Mouse (Mus musculus): ENCODE measurements at regions not wholly inside any gene's neighbourhood (a gene's known extent, or its start where the extent isn't known, plus 50 kb on each side); places are given as distances from the start of the nearest gene placed in this dataset.

- Histone ChIP-seq H3K4me3 (replicated peaks) (no peak overlapping the region), H3K27ac (no peak overlapping the region), H3K27me3 (replicated peaks) (no peaks in the 10 kb centered on the region), H3K9ac (no peak overlapping the region), H3K4me1 (no peaks in the 10 kb centered on the region), H3K4me2 (no peak overlapping the region), H3K9me3 (no peaks in the 10 kb centered on the region), H3K36me3 (no peaks in the 10 kb centered on the region)
- ATAC-seq (ENCODE audit: insufficient read depth, low FRiP score, low read depth), result no peak
- 63% methylated on average over 8 of the region's 8 CpGs for WGBS
These were observed 77.6 kb upstream of the Ppp2r3a start for GRCm38 (mm10) chr9:101329032-101329824.

GRCm38 (mm10) chr9:101326961-101327360 is 75.4 kb upstream of the Ppp2r3a start:
- no peaks in the 10 kb centered on the region for H3K27me3 ChIP-seq (replicated peaks)
- H3K4me2 ChIP-seq, result no peak overlapping the region
- H3K4me3 ChIP-seq (replicated peaks), result no peak overlapping the region
- H3K27ac ChIP-seq, result no peak overlapping the region
- H3K9ac ChIP-seq, result no peak overlapping the region
- no peaks in the 10 kb centered on the region for H3K36me3 ChIP-seq
- no peak for ATAC-seq (ENCODE audit: insufficient read depth, low FRiP score, low read depth)
- H3K4me1 ChIP-seq, result no peaks in the 10 kb centered on the region
- WGBS, result 67% methylated on average over 3 of the region's 3 CpGs
- no peaks in the 10 kb centered on the region for H3K9me3 ChIP-seq

DNA sequence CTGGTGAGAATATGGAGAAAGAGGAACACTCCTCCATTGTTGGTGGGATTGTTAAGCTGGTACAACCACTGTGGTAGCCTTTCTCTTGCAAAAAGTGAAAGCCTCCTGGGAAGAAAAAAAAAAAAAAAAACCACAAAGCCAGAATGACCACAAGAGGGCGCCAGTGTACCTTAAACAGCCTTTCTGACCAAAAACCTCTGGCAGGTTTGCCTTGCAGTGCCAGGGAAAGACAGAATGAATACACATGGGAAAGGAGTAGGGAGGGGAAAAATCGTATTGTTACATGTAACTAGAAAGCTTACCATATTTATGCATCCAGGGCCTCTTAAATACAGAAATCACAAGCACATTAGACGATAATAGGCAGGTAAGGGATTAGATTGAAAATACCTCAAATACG is 62.4 kb upstream of the Ppp2r3a start:
- Histone ChIP-seq H3K4me3 (replicated peaks) (no peak overlapping the region), H3K4me2 (no peak overlapping the region), H3K4me1 (no peaks in the 10 kb centered on the region), H3K27me3 (replicated peaks) (no peaks in the 10 kb centered on the region), H3K9ac (no peak overlapping the region), H3K36me3 (no peaks in the 10 kb centered on the region), H3K27ac (no peak overlapping the region), H3K9me3 (no peaks in the 10 kb centered on the region)
- WGBS, result 40% methylated on average over 4 of the region's 4 CpGs
- ATAC-seq (ENCODE audit: insufficient read depth, low FRiP score, low read depth), result no peak

GRCm38 (mm10) chr9:101306408-101306935 is 54.9 kb upstream of the Ppp2r3a start:
- 81% methylated on average over 10 of the region's 10 CpGs for WGBS
- H3K27ac ChIP-seq, result no peak overlapping the region
- H3K27me3 ChIP-seq (replicated peaks), result no peaks in the 10 kb centered on the region
- no peaks in the 10 kb centered on the region for H3K36me3 ChIP-seq
- no peak for ATAC-seq (ENCODE audit: insufficient read depth, low FRiP score, low read depth)
- no peaks in the 10 kb centered on the region for H3K4me1 ChIP-seq
- no peak overlapping the region for H3K4me3 ChIP-seq (replicated peaks)
- H3K9ac ChIP-seq, result no peak overlapping the region
- H3K4me2 ChIP-seq, result no peak overlapping the region
- H3K9me3 ChIP-seq, result no peaks in the 10 kb centered on the region

DNA sequence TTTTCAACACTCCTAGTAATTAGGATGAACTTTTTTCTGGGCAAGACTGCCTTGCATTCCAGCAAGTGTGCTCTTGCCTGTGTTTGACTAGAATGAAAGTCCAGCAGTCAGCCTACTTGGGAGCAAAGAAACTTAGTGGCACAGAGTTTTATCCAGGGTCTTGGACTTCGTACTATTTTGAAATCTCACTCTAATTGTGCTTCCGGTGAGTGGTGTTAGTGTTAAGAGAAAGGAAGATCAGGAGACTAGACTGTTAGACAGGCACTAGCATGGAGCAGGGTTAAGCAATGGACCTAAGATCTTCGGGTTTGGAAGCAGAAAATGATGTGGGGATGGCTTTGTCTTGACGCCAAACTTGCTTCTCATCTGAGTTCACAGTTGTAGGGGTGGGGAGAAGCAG is 54.1 kb upstream of the Ppp2r3a start:
- no peak for ATAC-seq (ENCODE audit: insufficient read depth, low FRiP score, low read depth)
- Histone ChIP-seq H3K4me1 (no peaks in the 10 kb centered on the region), H3K27me3 (replicated peaks) (no peaks in the 10 kb centered on the region), H3K4me2 (no peak overlapping the region), H3K9me3 (no peaks in the 10 kb centered on the region), H3K36me3 (no peaks in the 10 kb centered on the region), H3K4me3 (replicated peaks) (no peak overlapping the region), H3K27ac (no peak overlapping the region), H3K9ac (no peak overlapping the region)
- 80% methylated on average over 4 of the region's 4 CpGs for WGBS

Data from stomach, embryonic 15.5 days (tissue).